Mouse (Mus musculus) small intestine, adult 2 months (tissue): ENCODE data around the gene Nap1l5.

Source experiments
- CTCF ChIP-seq: fragments of 200-500 bp; IDR thresholded peaks from 2 replicates; pipeline ENCODE4 v1.5.1; 2012; ENCODE audit warnings: low read depth, mild to moderate bottlenecking, control low read depth, inconsistent platforms, low read length, moderate library complexity, mixed read lengths; ENCODE audit not compliant: insufficient replicate concordance, insufficient read length; ENCODE audit errors: extremely low read depth
- POLR2A ChIP-seq: fragments of 200-500 bp; IDR thresholded peaks from 2 replicates; pipeline ENCODE4 v1.6.1; 2012; ENCODE audit warnings: low read depth, mild to moderate bottlenecking, control low read depth, inconsistent platforms, low read length, moderate library complexity

DNA sequence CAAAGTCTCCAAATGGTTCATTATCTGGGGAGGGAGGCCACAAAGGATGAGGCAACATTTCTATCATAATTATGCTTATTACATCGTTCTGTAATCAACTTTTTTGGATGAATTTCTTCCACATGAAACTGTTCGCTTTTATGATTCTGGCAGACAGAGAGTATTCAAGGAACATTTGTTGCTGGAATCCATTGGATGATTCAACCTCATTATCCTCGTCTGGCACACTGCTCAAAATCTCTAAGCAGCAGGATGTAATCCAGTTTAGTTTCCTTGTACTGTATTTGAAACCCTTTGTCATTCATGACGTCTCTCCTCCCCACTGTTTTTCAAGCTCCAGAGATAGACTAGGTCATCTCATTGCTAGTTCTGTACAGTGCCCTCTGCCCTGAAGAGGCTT lies 40.0 kb upstream of the Nap1l5 start:
- TF ChIP-seq CTCF (no peak), POLR2A (no peak)
